Mouse (Mus musculus) adrenal gland, postnatal 4 days (tissue): ENCODE results near the gene Jmjd1c. TPM values are rescaled to one million over a fixed set of nuclear protein-coding genes. Genes with fewer than 3 reads are reported as not detected.
A peak's percentile ranks its signal among the peaks of the same experiment; 100 is the strongest.

Experiments used
- DNase-seq, 2 experiments: peaks; one replicate each; pipeline ENCODE4 v3.0.0; 2021 to 2022; ENCODE audit warnings: low spot score in 2 of 2, mixed read lengths in 2 of 2
- total RNA-seq, 2 experiments: library from RNA; stranded (reverse); gene quantifications; 2 replicates each; pipeline ENCODE4 v1.2.3; 2021

Gene Jmjd1c
- total RNA-seq, 2 experiments from 2014 or later = 78.5 to 82.9 TPM

DNA sequence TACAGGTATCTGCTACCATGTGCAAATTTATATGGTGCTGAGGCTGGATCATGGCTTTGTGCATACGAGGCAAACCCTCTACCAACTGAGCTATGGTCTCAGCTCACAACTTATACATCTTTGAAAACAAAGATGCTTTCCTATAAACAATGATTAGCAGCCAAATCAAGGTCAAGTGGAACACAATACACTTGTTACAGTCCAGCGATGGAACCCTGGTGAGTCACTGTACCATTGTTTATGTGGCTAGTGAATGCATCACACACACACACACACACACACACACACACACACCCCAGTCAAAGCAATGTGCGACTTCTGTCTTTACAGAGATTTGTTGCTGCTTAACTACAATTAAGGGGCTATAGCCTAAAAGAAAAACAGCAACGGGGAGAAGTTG, 24.5 kb upstream of the Jmjd1c start:
- no peak for DNase-seq

GRCm38 (mm10) chr10:67071884-67072283, 24.0 kb upstream of the Jmjd1c start:
- no peak for DNase-seq

GRCm38 (mm10) chr10:67072600-67072999, 23.3 kb upstream of the Jmjd1c start:
- DNase-seq = no peak

DNA sequence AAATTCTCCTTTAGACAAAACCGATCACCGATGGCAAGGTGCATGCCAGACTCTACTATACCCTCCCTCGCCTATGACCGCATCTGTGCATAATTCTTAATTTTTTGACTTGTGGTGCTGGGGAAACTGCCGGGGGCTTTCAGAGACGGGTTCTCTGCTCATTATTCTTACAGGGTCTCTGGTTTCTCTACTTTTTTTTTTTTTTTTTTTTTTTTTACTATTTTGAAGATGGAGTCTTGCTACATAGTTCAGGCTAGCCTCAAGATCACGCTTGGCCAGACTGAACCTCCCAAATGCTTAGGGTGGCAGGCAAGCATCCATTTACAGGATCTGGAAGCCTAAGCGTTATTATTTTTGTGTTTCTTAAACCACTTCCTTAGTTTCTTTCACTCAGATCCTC, 22.3 kb upstream of the Jmjd1c start:
- DNase-seq = no peak

- DNase-seq = no peak
Measured at GRCm38 (mm10) chr10:67075931-67076878, 19.7 kb upstream of the Jmjd1c start.

- no peak for DNase-seq
Measured at GRCm38 (mm10) chr10:67079030-67079429, 16.9 kb upstream of the Jmjd1c start.

DNA sequence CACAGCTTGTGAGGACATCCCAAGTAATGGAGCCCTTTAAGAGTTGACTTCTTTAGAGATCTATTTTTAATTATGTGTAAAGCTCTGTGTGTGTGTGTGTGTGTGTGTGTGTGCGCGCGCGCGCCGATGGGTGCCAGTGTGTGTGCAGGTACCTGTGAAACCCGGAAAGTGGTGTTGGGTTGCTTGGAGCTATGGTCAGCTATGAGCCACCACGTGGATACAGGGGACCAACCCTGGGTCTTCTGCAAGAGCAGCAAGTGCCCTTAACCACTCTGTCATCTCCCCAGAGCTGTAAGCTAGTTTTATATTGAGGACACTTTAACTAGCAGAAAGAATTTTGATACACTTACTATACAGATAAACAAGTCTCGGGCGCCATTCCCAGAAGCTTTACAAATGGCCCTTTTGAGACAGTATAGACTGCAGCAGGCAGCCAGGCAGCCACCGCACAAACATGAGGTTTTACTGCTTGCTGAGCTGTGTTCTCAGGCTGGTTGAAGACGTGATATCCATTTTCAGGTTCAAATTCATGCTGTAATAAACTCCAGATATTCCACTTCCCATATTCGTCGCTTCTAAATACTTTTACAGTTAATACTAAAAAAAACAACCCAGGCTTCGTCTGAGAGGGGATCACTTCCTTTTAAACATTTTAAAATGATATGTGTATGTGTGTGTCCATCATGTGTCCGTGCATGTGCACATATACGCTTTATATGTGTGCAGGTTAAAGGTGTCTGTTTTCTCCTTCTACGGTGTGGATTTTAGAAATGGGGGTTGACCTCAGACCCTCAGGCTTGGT, 14.5 kb upstream of the Jmjd1c start:
- no peak for DNase-seq

GRCm38 (mm10) chr10:67082531-67082930, 13.4 kb upstream of the Jmjd1c start:
- DNase-seq = no peak

DNA sequence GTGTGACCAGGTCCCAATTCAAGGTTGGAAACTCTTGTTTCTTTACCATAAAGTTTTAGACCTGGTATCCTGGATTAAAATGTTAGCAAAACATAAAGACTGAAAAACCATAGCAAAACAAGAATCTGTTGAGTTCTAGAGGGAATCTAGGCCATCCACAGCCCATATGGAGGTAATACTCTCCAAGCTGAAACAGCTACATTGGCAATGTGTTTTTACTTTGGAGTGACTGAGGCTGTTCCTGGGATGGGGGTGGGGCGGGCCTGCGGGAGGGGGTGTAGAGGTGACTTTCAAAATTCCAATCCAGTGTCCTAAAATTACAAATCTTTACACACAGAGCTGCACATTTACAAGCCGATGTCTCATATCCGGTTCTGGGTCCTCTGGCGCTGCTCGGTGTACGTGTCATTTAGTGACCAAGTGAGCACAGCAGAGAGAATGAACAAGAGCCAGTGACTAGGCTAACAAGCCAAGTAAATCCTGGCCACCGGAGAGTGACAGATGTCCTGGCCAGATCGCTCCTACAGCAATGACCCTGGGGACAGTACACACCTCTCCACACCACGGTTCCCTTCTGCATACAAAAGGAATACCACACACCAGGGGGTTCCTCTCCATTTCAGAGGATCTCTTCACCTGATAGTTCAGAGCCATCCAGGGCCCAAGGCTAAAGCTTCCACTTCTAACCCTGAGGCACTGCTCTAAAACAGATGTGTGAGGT, 12.3 kb upstream of the Jmjd1c start:
- no peak for DNase-seq

GRCm38 (mm10) chr10:67085124-67085523, 10.8 kb upstream of the Jmjd1c start:
- DNase-seq = no peak

- DNase-seq = no peak
Measured at GRCm38 (mm10) chr10:67085916-67086315, 10.0 kb upstream of the Jmjd1c start.

- DNase-seq = no peak
Measured at GRCm38 (mm10) chr10:67087447-67088226, 8.3 kb upstream of the Jmjd1c start.

DNA sequence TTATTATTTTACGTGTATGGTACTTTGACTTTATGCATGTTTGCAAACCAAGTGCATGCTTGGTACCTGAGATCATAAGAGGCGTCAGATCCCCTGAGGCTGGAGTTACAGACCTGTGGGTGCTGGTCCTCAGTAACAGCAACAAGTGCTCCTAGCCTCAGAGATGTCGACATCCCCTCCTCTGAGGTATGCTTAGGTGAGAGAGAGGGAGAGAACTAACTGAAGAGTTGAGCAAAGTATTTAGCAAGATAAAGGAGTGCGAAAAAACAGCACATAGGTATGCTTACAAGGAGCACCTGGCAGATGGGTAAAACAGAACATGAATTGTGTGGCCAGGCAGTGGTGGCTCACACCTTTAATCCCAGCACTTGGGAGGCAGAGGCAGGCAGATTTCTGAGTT, 5.3 kb upstream of the Jmjd1c start:
- DNase-seq = no peak

- no peak for DNase-seq
Measured at GRCm38 (mm10) chr10:67094922-67095321, 1.0 kb upstream of the Jmjd1c start.

DNA sequence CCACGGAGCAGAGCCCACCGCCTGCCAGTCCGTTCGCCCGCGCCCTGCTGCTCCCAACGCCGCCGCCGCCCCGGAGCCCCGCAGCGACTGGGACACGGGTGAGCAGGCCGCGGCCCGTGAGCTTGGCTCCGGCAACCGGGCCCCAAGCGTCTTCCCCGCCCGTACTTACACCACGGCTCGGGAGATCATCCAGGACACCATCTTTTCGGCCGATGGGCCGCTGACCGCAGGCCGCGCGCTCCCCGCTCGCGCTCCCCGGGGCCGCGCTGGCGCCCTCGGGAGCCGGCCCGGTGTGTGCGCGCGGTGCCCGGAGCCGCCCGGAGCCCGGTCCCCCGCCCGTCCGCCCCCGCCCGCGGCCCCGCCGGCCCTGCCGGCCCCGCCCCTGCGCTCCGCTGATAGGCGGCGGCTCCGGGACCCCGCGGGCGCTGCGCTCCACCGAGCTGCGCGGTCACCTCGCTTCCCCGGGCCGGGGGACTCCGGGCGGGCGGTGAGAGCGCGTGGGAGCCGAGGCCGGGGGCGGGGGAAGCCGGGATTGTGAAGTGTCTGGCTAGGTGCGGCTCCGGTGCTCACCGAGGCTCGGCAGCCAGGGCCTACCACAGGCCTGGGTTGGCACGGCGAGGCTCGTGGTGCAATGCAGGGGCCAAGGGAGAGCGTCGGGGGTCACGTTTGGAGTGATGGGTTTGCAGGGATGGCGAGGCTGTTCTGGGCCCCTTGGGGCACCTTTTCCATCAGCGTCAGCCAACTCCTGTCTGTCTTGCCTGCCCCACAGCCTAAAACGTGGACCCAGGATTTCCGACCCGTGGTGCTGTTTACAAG, 904 bp downstream of the Jmjd1c start, which contains the start of gene Reep3:
Gene Reep3 (minus strand): TSS at position 325 of the 816 bp plus-strand sequence.
- peak; percentile 48 to 54 for DNase-seq

DNA sequence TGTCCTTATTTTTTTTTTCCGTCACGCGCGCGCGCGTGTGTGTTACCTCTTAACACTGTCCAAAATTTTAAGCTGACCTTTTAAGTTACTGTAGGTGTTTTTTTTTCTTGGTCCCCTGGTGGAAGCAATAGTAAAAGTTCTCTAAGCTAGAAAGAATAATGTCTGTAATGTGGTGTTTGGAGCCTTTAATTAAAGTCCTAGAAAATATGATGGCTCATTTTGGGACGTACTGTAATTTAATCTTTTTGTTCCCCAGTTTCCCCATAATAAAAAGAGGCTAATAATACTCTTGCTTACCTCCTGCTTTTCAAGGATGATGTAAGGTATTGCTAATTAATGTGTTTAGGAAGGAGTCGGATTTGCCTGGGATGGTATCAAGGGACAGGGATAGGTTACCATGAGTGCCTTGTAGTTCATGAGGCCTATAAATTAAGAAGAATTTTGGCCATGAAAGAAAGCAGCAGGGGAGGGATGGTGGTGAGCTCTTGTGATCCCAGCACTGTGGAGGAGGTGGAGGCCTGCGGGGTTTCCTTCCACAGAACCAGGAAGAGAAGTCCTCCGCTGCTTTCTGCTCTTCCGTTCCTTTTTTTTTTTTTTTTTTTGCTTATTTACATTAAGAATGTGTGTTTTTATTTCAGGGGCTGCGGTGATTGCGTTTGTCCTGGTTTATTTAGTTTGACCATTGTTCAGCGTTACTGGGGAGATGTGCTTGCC, 1.7 kb downstream of the Jmjd1c start:
- DNase-seq = no peak

- DNase-seq = no peak
Measured at GRCm38 (mm10) chr10:67098408-67099050, 2.6 kb downstream of the Jmjd1c start.

DNA sequence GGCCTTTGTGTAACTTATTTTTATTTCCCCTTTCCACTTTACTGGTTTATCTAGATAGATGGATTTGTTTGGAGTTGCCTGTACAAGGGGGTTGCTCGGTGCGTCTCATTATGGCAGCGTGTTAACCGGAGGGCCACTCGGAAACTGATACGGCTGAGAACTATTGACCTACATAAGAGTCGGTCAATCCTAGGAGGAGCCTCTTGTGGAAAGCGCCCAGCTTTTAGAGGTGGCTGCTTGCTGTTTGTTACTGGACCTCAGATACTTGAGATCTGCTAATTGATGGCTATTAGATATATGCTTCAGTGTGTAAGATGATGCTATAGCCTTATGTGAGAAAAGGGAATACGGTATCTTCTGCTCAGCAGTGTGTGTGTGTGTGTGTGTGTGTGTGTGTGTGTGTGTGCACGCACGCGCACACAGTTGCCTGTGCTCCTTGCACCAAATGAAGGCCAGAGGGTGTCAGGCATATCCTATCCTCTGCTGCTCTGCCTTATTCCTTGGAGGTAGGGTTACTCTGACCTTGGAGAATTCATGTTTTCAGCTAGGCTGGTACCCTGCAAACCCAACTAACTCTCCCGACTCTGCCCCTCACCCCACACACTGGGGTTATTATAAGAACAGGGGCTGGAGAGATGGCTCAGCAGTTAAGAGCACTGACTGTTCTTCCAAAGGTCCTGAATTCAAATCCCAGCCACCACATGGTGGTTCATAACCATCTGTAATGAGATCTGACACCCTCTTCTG, 3.4 kb downstream of the Jmjd1c start:
- no peak for DNase-seq
